Mouse (Mus musculus) brown adipose tissue, adult 24 weeks (tissue): ENCODE results near the gene Usp5. TPM values are rescaled to one million over a fixed set of nuclear protein-coding genes. Genes with fewer than 3 reads are reported as not detected.
"Not testable (repeated sequence)": the region's sequence is repeated elsewhere in the genome, so short reads cannot be mapped to it uniquely, and the experiment has no call there.

Experiments
- H3K27ac ChIP-seq: fragments of 200-500 bp; replicated peaks from 2 replicates; pipeline ENCODE4 v1.5.1; 2012; ENCODE audit warnings: low read depth, mild to moderate bottlenecking, low read length
- H3K4me1 ChIP-seq: fragments of 200-500 bp; 2 replicates; pipeline ENCODE4 v1.6.1; 2012; ENCODE audit warnings: low read length, mixed read lengths; ENCODE audit not compliant: control insufficient read depth, insufficient read depth, insufficient read length
- H3K4me3 ChIP-seq: fragments of 200-500 bp; 2 replicates; pipeline ENCODE4 v1.5.1; 2012; ENCODE audit warnings: low read depth, mild to moderate bottlenecking, low read length, moderate library complexity; ENCODE audit not compliant: insufficient read depth
- polyA plus RNA-seq: library from polyadenylated mRNA; stranded (reverse); fragments of >200 nt; gene quantifications from 2 replicates; pipeline ENCODE4 v1.2.4, GENCODE M21; 2012; ENCODE audit not compliant: missing spikeins, insufficient read depth, insufficient read length

Gene Usp5
- polyA plus RNA-seq, 1 experiment = 35.8 TPM

- H3K27ac ChIP-seq = peak within 1 kb of the TSS; percentile 20; the same call in 1 of the 2 replicates
- H3K4me1 ChIP-seq = no peaks in the 10 kb centered on the region
Observed at GRCm38 (mm10) chr6:124856916-124857839, 27.9 kb upstream of the Usp5 start, which contains the start of gene P3h3. Gene P3h3, minus strand, starts transcription at chr6:124857752.

GRCm38 (mm10) chr6:124856321-124856720 lies 27.0 kb upstream of the Usp5 start:
- no peaks in the 10 kb centered on the region for H3K4me1 ChIP-seq
- H3K27ac ChIP-seq = no peak overlapping the region
- peak overlapping the region; percentile 66; the same call in 1 of the 2 replicates for H3K4me3 ChIP-seq

More at GRCm38 (mm10) chr6:124856916-124857839, 27.9 kb upstream of the Usp5 start, which contains the start of gene P3h3:
- peak within 1 kb of the TSS; percentile 66 for H3K4me3 ChIP-seq

GRCm38 (mm10) chr6:124854647-124855046 lies 25.4 kb upstream of the Usp5 start:
- H3K4me3 ChIP-seq = no peak overlapping the region
- no peaks in the 10 kb centered on the region for H3K4me1 ChIP-seq
- H3K27ac ChIP-seq = no peak overlapping the region

- no peak overlapping the region for H3K27ac ChIP-seq
- H3K4me1 ChIP-seq = no peaks in the 10 kb centered on the region
- H3K4me3 ChIP-seq = no peak overlapping the region
Observed at GRCm38 (mm10) chr6:124850535-124850934, 21.3 kb upstream of the Usp5 start.

- H3K4me3 ChIP-seq = no peak overlapping the region
- H3K27ac ChIP-seq = no peak overlapping the region
- H3K4me1 ChIP-seq = no peaks in the 10 kb centered on the region
Observed at GRCm38 (mm10) chr6:124847305-124847704, 18.0 kb upstream of the Usp5 start.

GRCm38 (mm10) chr6:124840241-124841167 lies 11.2 kb upstream of the Usp5 start, which contains the start of gene Gnb3:
Gene Gnb3, minus strand, starts transcription at chr6:124840275.
- Histone ChIP-seq H3K4me3 (no peak within 1 kb of the TSS), H3K4me1 (no peaks in the 10 kb centered on the region), H3K27ac (no peak within 1 kb of the TSS)

- H3K27ac ChIP-seq = no peak overlapping the region
- H3K4me1 ChIP-seq = no peaks in the 10 kb centered on the region
- no peak overlapping the region for H3K4me3 ChIP-seq
Observed at GRCm38 (mm10) chr6:124839805-124840204, 10.5 kb upstream of the Usp5 start.

- Histone ChIP-seq H3K4me1 (no peaks in the 10 kb centered on the region), H3K4me3 (no peak overlapping the region), H3K27ac (no peak overlapping the region)
Observed at GRCm38 (mm10) chr6:124836411-124836810, 7.1 kb upstream of the Usp5 start.

GRCm38 (mm10) chr6:124835531-124835930 lies 6.2 kb upstream of the Usp5 start:
- Histone ChIP-seq H3K27ac (no peak overlapping the region), H3K4me1 (no peaks in the 10 kb centered on the region), H3K4me3 (no peak overlapping the region)

- Histone ChIP-seq H3K4me1 (0 out of 2 replicates have a peak, but pooled peaks cover 3% of the 10 kb centered on the region), H3K4me3 (no peak overlapping the region), H3K27ac (peak overlapping the region; percentile 57)
Observed at GRCm38 (mm10) chr6:124834512-124835081, 5.3 kb upstream of the Usp5 start.

GRCm38 (mm10) chr6:124831649-124832048 lies 2.4 kb upstream of the Usp5 start:
- Histone ChIP-seq H3K4me3 (no peak overlapping the region), H3K27ac (no peak overlapping the region), H3K4me1 (0 out of 2 replicates have a peak, but pooled peaks cover 6% of the 10 kb centered on the region)

GRCm38 (mm10) chr6:124831199-124831598 lies 1.9 kb upstream of the Usp5 start:
- not testable (repeated sequence) for H3K27ac ChIP-seq, H3K4me1 ChIP-seq, H3K4me3 ChIP-seq

- Histone ChIP-seq H3K27ac (peak overlapping the region; percentile 33), H3K4me3 (peak overlapping the region; percentile 64), H3K4me1 (0 out of 2 replicates have a peak, but pooled peaks cover 6% of the 10 kb centered on the region)
Observed at GRCm38 (mm10) chr6:124829799-124830700, 766 bp upstream of the Usp5 start.

GRCm38 (mm10) chr6:124828101-124828592 lies 1.1 kb downstream of the Usp5 start:
- Histone ChIP-seq H3K4me1 (0 out of 2 replicates have a peak, but pooled peaks cover 6% of the 10 kb centered on the region), H3K27ac (no peak overlapping the region), H3K4me3 (peak overlapping the region; percentile 59)
